Mouse (Mus musculus) c-Kit-negative CD71-positive TER-119-positive erythroid progenitor cells, embryonic 14.5 days (primary cell): ENCODE measurements around the gene Adam22.
"Not testable (repeated sequence)": the region's sequence is repeated elsewhere in the genome, so short reads cannot be mapped to it uniquely, and the experiment has no call there.

Experiments
- DNase-seq: peaks from one replicate; pipeline ENCODE4 v3.0.0-alpha.2; 2013; ENCODE audit warnings: low read depth, low spot score

Gene Adam22

GRCm38 (mm10) chr5:8327645-8328269 is 40.2 kb downstream of the Adam22 start:
- no peak for DNase-seq

- DNase-seq = no peak
Measured at GRCm38 (mm10) chr5:8326671-8327070, 41.3 kb downstream of the Adam22 start.

- no peak for DNase-seq
Measured at GRCm38 (mm10) chr5:8312324-8312723, 55.6 kb downstream of the Adam22 start.

GRCm38 (mm10) chr5:8310907-8311306 is 57.1 kb downstream of the Adam22 start:
- no peak for DNase-seq

- no peak for DNase-seq
Measured at GRCm38 (mm10) chr5:8297719-8298419, 70.1 kb downstream of the Adam22 start.

GRCm38 (mm10) chr5:8293287-8293686 is 74.7 kb downstream of the Adam22 start:
- no peak for DNase-seq

- DNase-seq = no peak
Measured at GRCm38 (mm10) chr5:8291496-8291895, 76.5 kb downstream of the Adam22 start.

- no peak for DNase-seq
Measured at GRCm38 (mm10) chr5:8289678-8290614, 78.0 kb downstream of the Adam22 start.

- no peak for DNase-seq
Measured at GRCm38 (mm10) chr5:8284123-8284522, 83.8 kb downstream of the Adam22 start.

GRCm38 (mm10) chr5:8276141-8276540 is 91.8 kb downstream of the Adam22 start:
- DNase-seq = no peak

GRCm38 (mm10) chr5:8257366-8257765 is 110.6 kb downstream of the Adam22 start:
- no peak for DNase-seq

- no peak for DNase-seq
Measured at GRCm38 (mm10) chr5:8256487-8256886, 111.5 kb downstream of the Adam22 start.

- no peak for DNase-seq
Measured at GRCm38 (mm10) chr5:8244696-8245095, 123.3 kb downstream of the Adam22 start.

GRCm38 (mm10) chr5:8243064-8243615 is 124.8 kb downstream of the Adam22 start:
- DNase-seq = no peak

- no peak for DNase-seq
Measured at GRCm38 (mm10) chr5:8242660-8243059, 125.3 kb downstream of the Adam22 start.

- no peak for DNase-seq
Measured at GRCm38 (mm10) chr5:8227073-8227472, 140.9 kb downstream of the Adam22 start.

- no peak for DNase-seq
Measured at GRCm38 (mm10) chr5:8224321-8224705, 143.6 kb downstream of the Adam22 start.

- DNase-seq = no peak
Measured at GRCm38 (mm10) chr5:8223597-8224320, 144.2 kb downstream of the Adam22 start.

- DNase-seq = no peak
Measured at GRCm38 (mm10) chr5:8221630-8222029, 146.3 kb downstream of the Adam22 start.

- no peak for DNase-seq
Measured at GRCm38 (mm10) chr5:8215841-8216240, 152.1 kb downstream of the Adam22 start.

GRCm38 (mm10) chr5:8184992-8185391 is 183.0 kb downstream of the Adam22 start:
- not testable (repeated sequence) for DNase-seq
